Mouse (Mus musculus): ENCODE measurements at regions not wholly inside any gene's neighbourhood (a gene's known extent, or its start where the extent isn't known, plus 50 kb on each side); places are given as distances from the start of the nearest gene placed in this dataset.

DNA sequence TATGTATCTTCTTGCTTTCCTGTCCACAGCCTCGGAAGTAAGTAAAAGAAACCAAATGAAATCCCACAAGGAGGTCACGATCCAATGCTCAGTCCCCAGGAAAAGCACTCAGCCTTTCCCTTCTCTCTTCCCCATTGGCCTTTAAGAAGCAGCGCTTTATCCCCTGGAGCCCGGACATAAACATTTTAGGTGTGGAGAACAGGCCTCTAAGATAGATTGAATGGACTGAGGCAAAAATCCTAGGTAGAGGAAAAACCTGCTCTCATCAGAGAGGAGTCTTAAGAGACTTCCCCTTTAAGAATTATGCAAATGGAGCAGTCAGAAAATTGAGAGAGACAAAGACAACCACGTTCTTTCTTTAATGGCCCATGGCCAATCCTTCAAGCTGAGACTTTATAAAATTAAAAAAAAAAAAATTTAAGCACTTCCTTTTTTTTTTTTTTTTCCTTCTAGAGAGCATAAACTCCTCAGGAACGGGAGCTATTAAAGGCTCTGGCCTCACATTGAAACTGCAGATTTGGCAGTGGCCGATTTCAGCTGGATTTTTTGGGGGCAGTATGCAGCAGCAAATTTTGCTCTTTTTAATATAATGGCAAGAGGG lies 1020.5 kb downstream of the 9330182O14Rik start:
- in situ Hi-C loops (cut with MboI, MseI) = loop anchor here in 1 of 2 experiments (25.0 kb wide), 2 partner anchors 508 to 833 kb away; no protein-coding TSS in a partner anchor

DNA sequence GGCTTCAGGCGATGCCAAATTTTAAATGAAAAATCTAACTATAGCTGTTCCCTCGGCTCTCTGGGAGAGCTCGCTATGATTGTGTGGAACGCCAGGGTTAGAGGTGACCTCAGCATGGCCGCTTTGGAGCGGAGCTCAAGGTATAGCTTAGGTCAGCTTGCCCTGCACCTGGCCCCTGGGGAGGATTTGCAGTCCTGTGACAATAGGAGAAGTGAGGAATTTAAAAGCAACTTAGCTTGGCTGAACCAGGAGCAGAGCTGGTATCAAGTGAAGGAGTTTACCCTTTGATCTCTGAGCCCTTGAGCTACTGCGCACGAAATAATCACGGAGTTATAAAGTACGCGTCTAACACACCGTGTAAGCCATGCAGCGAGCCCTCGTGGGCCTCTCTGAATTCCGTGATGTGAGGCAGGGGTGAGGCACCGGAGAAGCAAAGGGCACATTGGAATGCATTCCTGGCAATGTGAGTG lies 1021.0 kb downstream of the 9330182O14Rik start:
- in situ Hi-C loops (cut with MboI, MseI) = loop anchor here in 1 of 2 experiments (25.0 kb wide), 2 partner anchors 507 to 832 kb away; no protein-coding TSS in a partner anchor

DNA sequence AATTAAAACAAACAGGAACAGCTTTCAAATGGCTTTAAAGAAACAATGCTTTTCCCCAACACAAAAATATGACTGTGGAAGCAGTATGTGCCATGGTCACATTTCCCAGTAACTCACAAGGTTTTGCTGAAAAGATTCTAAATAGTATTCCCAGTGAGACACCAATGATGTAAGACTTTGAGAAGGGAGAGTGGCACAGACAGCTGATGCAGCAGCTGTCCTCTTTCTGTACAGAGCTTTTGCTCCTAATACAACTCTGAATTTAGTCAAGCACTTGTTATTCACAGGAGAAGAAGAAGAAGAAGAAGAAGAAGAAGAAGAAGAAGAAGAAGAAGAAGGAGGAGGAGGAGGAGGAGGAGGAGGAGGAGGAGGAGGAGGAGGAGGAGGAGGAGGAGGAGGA lies 1023.6 kb downstream of the 9330182O14Rik start:
- in situ Hi-C loops (cut with MboI, MseI) = loop anchor here in 1 of 2 experiments (25.0 kb wide), 2 partner anchors 504 to 829 kb away; no protein-coding TSS in a partner anchor

DNA sequence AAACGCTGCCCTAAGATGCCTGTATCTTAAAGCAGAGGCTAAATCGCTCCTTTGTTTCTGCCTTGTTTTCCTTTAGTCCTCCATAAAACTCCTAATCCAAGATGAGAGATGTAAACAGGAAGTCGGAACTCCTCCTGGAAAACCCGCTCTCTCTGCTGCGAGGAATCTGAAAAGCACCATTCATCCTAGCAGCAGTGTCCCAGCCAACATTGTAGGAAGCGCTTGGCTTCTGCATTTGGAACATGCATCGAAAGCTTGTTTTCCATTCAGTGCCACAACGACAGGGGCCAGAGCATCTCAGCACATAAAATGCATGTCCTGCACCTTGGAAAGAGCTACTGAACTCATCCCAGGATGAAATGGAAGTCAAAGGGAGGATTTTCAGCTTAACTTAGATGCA lies 1028.1 kb downstream of the 9330182O14Rik start:
- in situ Hi-C loops (cut with MboI, MseI) = loop anchor here in 1 of 2 experiments (25.0 kb wide), 2 partner anchors 500 to 825 kb away; no protein-coding TSS in a partner anchor

DNA sequence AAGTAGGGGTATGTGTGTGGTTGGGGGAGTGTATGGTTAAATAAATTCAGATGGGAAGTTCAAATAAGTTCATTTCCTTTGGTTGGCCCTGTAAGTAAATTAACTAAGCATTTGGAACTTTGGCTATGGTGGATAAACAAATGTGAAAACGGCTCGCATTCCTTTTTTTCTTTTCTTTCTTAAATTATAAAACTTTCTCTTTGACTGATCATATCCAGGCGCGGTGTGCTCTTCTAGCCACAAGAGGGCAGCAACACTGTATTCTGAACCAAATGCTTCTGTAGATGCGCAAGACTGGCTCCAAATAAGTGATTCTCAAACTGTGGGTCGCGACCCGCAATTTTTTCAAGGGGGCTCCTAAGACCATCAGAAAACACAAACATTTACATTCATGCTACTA lies 1028.6 kb downstream of the 9330182O14Rik start:
- in situ Hi-C loops (cut with MboI, MseI) = loop anchor here in 1 of 2 experiments (25.0 kb wide), 2 partner anchors 500 to 825 kb away; no protein-coding TSS in a partner anchor

DNA sequence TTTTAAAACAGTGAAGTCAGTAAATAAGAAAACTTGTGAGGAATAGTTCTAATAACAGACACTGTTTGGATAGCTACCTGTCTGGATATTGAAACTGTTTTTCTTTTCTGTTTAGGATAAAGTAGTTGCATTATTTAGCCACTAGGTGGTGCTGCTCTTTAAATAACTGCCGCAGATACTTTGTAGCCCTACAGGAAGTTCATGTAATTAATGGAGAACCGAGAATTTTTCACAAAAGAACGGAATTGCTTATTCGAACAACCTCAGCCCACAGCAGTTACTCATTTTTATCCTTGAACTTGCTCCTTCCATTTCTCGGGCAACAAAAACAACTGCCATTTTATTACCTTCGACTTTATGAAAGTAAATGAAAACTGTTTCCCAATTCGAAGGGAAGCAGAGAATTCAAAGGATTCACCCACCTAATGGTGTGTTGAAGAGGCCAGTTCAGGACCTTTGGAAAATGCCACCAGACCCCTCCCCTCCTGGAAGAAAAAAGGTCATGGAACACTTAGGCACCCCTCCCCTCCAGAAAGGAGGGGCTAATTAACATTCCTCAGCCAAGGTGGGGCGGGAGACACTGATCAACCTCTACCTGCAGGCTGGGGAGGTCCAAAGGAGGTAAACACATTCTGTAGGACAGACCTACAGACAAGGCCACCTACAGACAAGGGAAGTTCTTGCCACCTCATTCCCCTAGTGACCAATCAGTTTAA lies 1029.6 kb downstream of the 9330182O14Rik start:
- in situ Hi-C loops (cut with MboI, MseI) = loop anchor here in 1 of 2 experiments (25.0 kb wide), 2 partner anchors 498 to 824 kb away; no protein-coding TSS in a partner anchor

DNA sequence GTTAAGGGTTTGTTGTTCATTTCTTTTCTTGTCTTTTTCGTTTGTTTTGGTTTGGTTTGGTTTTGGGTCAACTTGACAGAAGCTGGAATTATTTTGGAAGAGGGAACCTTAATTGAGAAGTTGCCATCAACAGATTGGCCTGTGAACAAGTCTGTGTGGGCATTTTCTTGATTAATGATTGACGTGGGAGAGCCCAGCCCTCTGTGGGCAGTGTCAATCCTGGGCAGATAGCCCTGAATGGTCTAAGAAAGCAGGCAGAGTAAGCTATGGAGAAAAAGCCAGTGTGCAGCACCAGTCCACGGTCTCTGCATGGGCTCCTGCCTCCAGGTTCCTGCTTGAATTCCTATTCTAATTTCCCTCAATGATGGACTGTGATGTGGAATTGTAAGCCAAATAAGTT lies 1031.4 kb downstream of the 9330182O14Rik start:
- in situ Hi-C loops (cut with MboI, MseI) = loop anchor here in 1 of 2 experiments (25.0 kb wide), 2 partner anchors 497 to 822 kb away; no protein-coding TSS in a partner anchor

DNA sequence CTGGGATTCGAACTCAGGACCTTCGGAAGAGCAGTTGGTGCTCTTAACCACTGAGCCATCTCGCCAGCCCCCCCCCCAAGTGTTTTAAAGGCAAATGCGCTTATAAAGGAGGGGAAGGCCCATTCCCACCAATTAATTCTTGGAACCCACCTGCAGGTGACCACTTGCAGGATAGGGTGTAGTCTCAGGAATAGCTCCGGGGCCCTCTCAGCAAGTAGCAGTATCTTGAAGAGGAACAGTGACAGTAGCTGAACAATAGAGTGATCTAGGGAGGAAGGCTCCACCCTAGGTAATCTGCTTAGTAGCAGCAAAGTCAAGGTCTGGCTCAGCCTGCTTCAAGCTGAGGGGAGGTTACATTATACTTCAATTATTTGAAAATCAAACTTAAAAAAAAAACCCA lies 1056.6 kb downstream of the 9330182O14Rik start:
- in situ Hi-C loops (cut with MboI, MseI) = loop anchor here in 1 of 2 experiments (25.0 kb wide), 1 partner anchor 472 kb away; no protein-coding TSS in a partner anchor

DNA sequence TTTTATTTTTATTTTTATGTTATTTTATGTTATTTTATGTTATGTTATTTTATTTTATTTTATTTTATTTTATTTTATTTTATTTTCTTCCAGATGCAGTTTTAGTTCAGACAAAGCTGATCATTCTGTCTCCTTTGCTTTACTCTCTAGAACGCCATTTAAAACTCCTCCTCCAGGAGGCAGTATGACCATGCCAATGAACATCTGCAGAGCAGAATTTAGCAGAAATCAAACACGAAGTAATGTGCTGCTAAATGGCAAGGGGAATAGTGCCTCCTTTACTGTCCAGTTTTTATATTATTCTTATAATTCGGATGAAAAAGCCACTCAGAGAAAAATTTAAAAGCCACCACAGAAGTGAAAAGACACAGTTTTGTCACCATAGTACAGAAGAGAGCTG lies 1059.1 kb downstream of the 9330182O14Rik start:
- in situ Hi-C loops (cut with MboI, MseI) = loop anchor here in 1 of 2 experiments (25.0 kb wide), 1 partner anchor 469 kb away; no protein-coding TSS in a partner anchor

DNA sequence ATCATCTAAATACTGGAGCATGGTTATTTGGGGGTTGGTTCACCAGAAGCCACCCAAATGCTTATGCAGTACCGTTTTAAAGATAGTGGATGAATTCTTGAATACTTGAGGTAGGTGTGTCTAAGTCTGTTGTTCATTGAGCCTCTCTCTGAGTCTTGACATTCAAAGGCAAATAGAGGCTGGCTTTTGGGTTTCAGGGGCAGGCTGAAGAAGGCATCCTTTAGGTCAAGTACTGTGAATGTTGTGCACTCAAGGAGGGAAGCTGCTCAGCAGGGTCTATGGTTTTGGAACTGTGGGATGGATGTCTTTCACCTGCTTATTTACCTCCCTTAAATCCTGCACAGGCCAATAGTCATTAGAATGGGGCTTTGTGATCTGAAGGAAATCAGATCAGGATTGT lies 1089.6 kb downstream of the 9330182O14Rik start:
- in situ Hi-C loops (cut with MboI, MseI) = no loop called here

DNA sequence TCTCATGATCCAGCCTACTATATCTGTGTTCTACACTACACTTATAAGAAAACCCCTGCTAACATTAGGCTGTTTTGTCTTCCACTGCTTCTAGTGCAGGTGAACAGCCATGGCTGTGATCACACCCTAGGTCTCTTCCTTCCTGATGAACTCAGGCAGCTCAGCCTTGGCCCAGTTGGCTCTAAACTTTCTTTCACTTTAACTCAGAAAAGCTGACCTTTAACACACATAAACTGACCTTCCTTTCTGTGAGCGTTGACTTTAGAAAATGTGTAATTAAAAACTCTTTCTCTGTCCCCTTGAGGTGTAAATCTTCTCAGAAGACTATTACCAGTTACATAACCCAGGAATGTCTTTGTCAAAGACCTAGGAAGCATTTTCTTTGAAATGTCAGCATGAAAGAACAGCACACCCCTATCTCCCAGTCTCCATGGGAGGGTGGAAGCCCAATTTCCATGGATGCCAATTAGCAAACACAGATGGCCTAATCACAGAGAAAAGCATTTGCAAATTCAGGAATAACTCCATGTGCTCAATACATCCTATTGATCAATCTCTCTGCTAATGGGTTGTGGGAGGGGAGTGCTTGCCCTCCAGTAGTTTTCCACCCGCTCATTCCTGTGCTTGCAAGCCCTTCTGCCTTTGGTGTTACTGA lies 1098.4 kb downstream of the 9330182O14Rik start:
- in situ Hi-C loops (cut with MboI, MseI) = no loop called here

All from T-helper 17 cell (primary cell).